In the genomic region with DNA sequence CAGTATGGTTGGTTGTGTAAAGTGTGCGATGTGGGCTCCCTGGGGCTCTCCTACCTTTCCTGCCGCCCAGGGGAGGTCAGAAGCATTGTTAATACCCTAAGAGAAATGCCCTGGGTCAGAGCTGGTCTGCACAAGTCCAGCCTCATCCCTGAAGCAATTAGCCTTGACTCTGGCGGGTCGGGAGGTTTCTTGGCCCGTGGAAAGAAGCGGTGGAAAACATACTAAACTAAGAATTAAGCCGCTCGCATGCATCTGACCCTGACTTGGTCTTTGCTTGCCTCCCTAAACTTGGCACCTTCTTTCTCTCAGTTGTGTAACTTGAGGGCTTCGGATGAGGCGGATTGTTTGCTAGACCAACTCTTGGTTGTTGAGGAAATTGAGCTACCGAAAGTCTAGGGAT, we compare ENCODE assay signal across 8 mouse cellular contexts. TPM values are rescaled to one million over a fixed set of nuclear protein-coding genes. Genes with fewer than 3 reads are reported as not detected.
DNase-seq lines count a peak whose midpoint lies in the region; ATAC-seq lines count a peak whose summit lies in the region.

No protein-coding gene starts in this region.

- peak overlapping the region; percentile 99 for H3K4me3 ChIP-seq in intestine, embryonic 15.5 days (replicated peaks)
- H3K4me3 ChIP-seq in midbrain, embryonic 10.5 days: peak overlapping the region; percentile 98

- H3K4me2 ChIP-seq in intestine, embryonic 15.5 days (replicated peaks): peak overlapping the region; percentile 67

- no peaks in the 10 kb centered on the region for H3K9me3 ChIP-seq in intestine, embryonic 15.5 days
- no peaks in the 10 kb centered on the region for H3K9me3 ChIP-seq in midbrain, embryonic 10.5 days (replicated peaks)

- peak; percentile 29 to 80 for DNase-seq in adrenal gland, adult (ENCODE audit: inconsistent age in 2 of 2, low spot score in 1 of 2)
- no peak for DNase-seq in adrenal gland, adult 18-20 months (ENCODE audit: low spot score in 2 of 2)
- peak; percentile 8 for DNase-seq in thymus, postnatal 14 days
- DNase-seq in thymus, adult 18-20 months: no peak
- DNase-seq in midbrain, embryonic 10.5 days (ENCODE audit: low spot score): no peak
- DNase-seq in urinary bladder, adult 18-20 months (ENCODE audit: low spot score in 2 of 2): no peak

- peaks cover 2% of the 10 kb centered on the region; the same call in 1 of the 2 replicates for H3K4me1 ChIP-seq in intestine, embryonic 15.5 days (replicated peaks)
- peaks cover 32% of the 10 kb centered on the region for H3K4me1 ChIP-seq in midbrain, embryonic 10.5 days

- no peak for ATAC-seq in intestine, embryonic 15.5 days
- no peak for ATAC-seq in frontal cortex, adult (ENCODE audit: low TSS enrichment)

- H3K27ac ChIP-seq in intestine, embryonic 15.5 days: peak overlapping the region; percentile 89
- H3K27ac ChIP-seq in midbrain, embryonic 10.5 days (replicated peaks): peak overlapping the region; percentile 93

- peak overlapping the region; percentile 93 for H3K9ac ChIP-seq in intestine, embryonic 15.5 days

- H3K36me3 ChIP-seq in intestine, embryonic 15.5 days: no peaks in the 10 kb centered on the region
- no peaks in the 10 kb centered on the region for H3K36me3 ChIP-seq in midbrain, embryonic 10.5 days

- 15% methylated on average over 11 of the region's 11 CpGs for WGBS in intestine, embryonic 15.5 days
- WGBS in midbrain, embryonic 10.5 days: 30% methylated on average over 11 of the region's 11 CpGs

- no peaks in the 10 kb centered on the region for H3K27me3 ChIP-seq in intestine, embryonic 15.5 days (replicated peaks)
- no peaks in the 10 kb centered on the region for H3K27me3 ChIP-seq in midbrain, embryonic 10.5 days (ENCODE audit: low read depth, poor library complexity, severe bottlenecking)

RNA-seq across cellular contexts. Expression of gene Ubp1, which starts 1.8 kb away (rescaled TPM):
- 10 to 100 TPM; 47.0 to 65.1 TPM for total RNA-seq in adrenal gland, adult 18-20 months (2021)
- polyA plus RNA-seq in intestine, embryonic 15.5 days (2015; fragmentation: Nextera tagmentation; extraction: Ambion mirVana): 29.3 and 29.5 TPM in 2 replicates
- 35.0 and 36.2 TPM in 2 replicates for polyA plus RNA-seq in midbrain, embryonic 10.5 days (2016; fragmentation: Nextera tagmentation; extraction: Ambion mirVana)

Comparison
In these comparisons a context has a peak if more than half of its experiments do, and no peak if none do; other contexts are left out.
1. DNase-seq: peak in adrenal gland, adult (2 of 2) and thymus, postnatal 14 days (single experiment); none in adrenal gland, adult 18-20 months (0 of 2), thymus, adult 18-20 months (0 of 2), midbrain, embryonic 10.5 days (single experiment) and urinary bladder, adult 18-20 months (0 of 2).